Mouse (Mus musculus): ENCODE measurements around the gene Vsx2. TPM values are rescaled to one million over a fixed set of nuclear protein-coding genes. Genes with fewer than 3 reads are reported as not detected.
A peak's percentile ranks its signal among the peaks of the same experiment; 100 is the strongest.
"Not testable (repeated sequence)": the region's sequence is repeated elsewhere in the genome, so short reads cannot be mapped to it uniquely, and the experiment has no call there.

Gene Vsx2
- not detected in 2 replicates for polyA plus RNA-seq (2015; fragmentation: Nextera tagmentation; extraction: Ambion mirVana)

GRCm38 (mm10) chr12:84569336-84569970, at the start of gene Vsx2:
Gene Vsx2, plus strand, starts transcription at chr12:84569762.
- H3K9ac ChIP-seq, result no peak within 1 kb of the TSS
- H3K36me3 ChIP-seq, result no peaks in the 10 kb centered on the region
- peaks cover 63% of the 10 kb centered on the region for H3K27me3 ChIP-seq (replicated peaks)
- no peak within 1 kb of the TSS for H3K27ac ChIP-seq
- H3K9me3 ChIP-seq, result no peaks in the 10 kb centered on the region
- 4% methylated on average over 25 of the region's 25 CpGs for WGBS
- H3K4me1 ChIP-seq (replicated peaks), result peaks cover 13% of the 10 kb centered on the region; the same call in 1 of the 2 replicates
- no peak within 1 kb of the TSS for H3K4me3 ChIP-seq (replicated peaks)
- H3K4me2 ChIP-seq (replicated peaks), result no peak within 1 kb of the TSS
- ATAC-seq, result no peak

- H3K9ac ChIP-seq, result no peak overlapping the region
- no peaks in the 10 kb centered on the region for H3K9me3 ChIP-seq
- H3K4me2 ChIP-seq (replicated peaks), result no peak overlapping the region
- no peaks in the 10 kb centered on the region for H3K27me3 ChIP-seq (replicated peaks)
- no peak overlapping the region for H3K4me3 ChIP-seq (replicated peaks)
- H3K4me1 ChIP-seq (replicated peaks), result peaks cover 7% of the 10 kb centered on the region; the same call in 1 of the 2 replicates
- H3K27ac ChIP-seq, result no peak overlapping the region
- no peaks in the 10 kb centered on the region for H3K36me3 ChIP-seq
- no peak for ATAC-seq
- WGBS, result 53% methylated on average over 3 of the region's 3 CpGs
Measured at GRCm38 (mm10) chr12:84523728-84524127, 45.8 kb upstream of the Vsx2 start.

- Histone ChIP-seq H3K27ac (no peak overlapping the region), H3K4me1 (replicated peaks) (peaks cover 7% of the 10 kb centered on the region; the same call in 1 of the 2 replicates), H3K4me3 (replicated peaks) (no peak overlapping the region), H3K9me3 (no peaks in the 10 kb centered on the region), H3K27me3 (replicated peaks) (no peaks in the 10 kb centered on the region), H3K36me3 (no peaks in the 10 kb centered on the region), H3K9ac (no peak overlapping the region), H3K4me2 (replicated peaks) (no peak overlapping the region)
- WGBS, result 59% methylated on average over 11 of the region's 11 CpGs
- no peak for ATAC-seq
Measured at GRCm38 (mm10) chr12:84524147-84525050, 45.2 kb upstream of the Vsx2 start.

- H3K27me3 ChIP-seq (replicated peaks), result no peaks in the 10 kb centered on the region
- H3K9me3 ChIP-seq, result no peaks in the 10 kb centered on the region
- 75% methylated on average over 12 of the region's 12 CpGs for WGBS
- H3K4me3 ChIP-seq (replicated peaks), result no peak overlapping the region
- peaks cover 7% of the 10 kb centered on the region; the same call in 1 of the 2 replicates for H3K4me1 ChIP-seq (replicated peaks)
- H3K36me3 ChIP-seq, result no peaks in the 10 kb centered on the region
- no peak overlapping the region for H3K4me2 ChIP-seq (replicated peaks)
- no peak for ATAC-seq
- no peak overlapping the region for H3K9ac ChIP-seq
- no peak overlapping the region for H3K27ac ChIP-seq
Measured at GRCm38 (mm10) chr12:84525422-84525821, 44.1 kb upstream of the Vsx2 start.

GRCm38 (mm10) chr12:84530426-84530825, 39.1 kb upstream of the Vsx2 start:
- H3K4me3 ChIP-seq (replicated peaks), result no peak overlapping the region
- peaks cover 3% of the 10 kb centered on the region; the same call in 1 of the 2 replicates for H3K36me3 ChIP-seq
- WGBS, result 80% methylated on average over 5 of the region's 5 CpGs
- ATAC-seq, result no peak
- H3K27me3 ChIP-seq (replicated peaks), result no peaks in the 10 kb centered on the region
- H3K9me3 ChIP-seq, result no peaks in the 10 kb centered on the region
- H3K9ac ChIP-seq, result no peak overlapping the region
- 0 out of 2 replicates have a peak, but pooled peaks cover under 1% of the 10 kb centered on the region for H3K4me1 ChIP-seq (replicated peaks)
- H3K4me2 ChIP-seq (replicated peaks), result no peak overlapping the region
- H3K27ac ChIP-seq, result no peak overlapping the region

GRCm38 (mm10) chr12:84531906-84532829, 37.4 kb upstream of the Vsx2 start:
- Histone ChIP-seq H3K36me3 (peaks cover 3% of the 10 kb centered on the region; the same call in 1 of the 2 replicates), H3K9ac (no peak overlapping the region), H3K4me1 (replicated peaks) (no peaks in the 10 kb centered on the region), H3K9me3 (no peaks in the 10 kb centered on the region), H3K4me3 (replicated peaks) (no peak overlapping the region), H3K4me2 (replicated peaks) (no peak overlapping the region), H3K27me3 (replicated peaks) (no peaks in the 10 kb centered on the region), H3K27ac (no peak overlapping the region)
- ATAC-seq, result no peak
- 83% methylated on average over 13 of the region's 13 CpGs for WGBS

GRCm38 (mm10) chr12:84532830-84533199, 36.7 kb upstream of the Vsx2 start:
- H3K4me1 ChIP-seq (replicated peaks), result no peaks in the 10 kb centered on the region
- ATAC-seq, result no peak
- 82% methylated on average over 8 of the region's 8 CpGs for WGBS

GRCm38 (mm10) chr12:84533706-84534486, 35.7 kb upstream of the Vsx2 start:
- 78% methylated on average over 7 of the region's 7 CpGs for WGBS

More at GRCm38 (mm10) chr12:84532830-84533199, 36.7 kb upstream of the Vsx2 start:
- H3K4me2 ChIP-seq (replicated peaks), result no peak overlapping the region
- no peaks in the 10 kb centered on the region for H3K27me3 ChIP-seq (replicated peaks)
- no peak overlapping the region for H3K4me3 ChIP-seq (replicated peaks)
- no peak overlapping the region for H3K27ac ChIP-seq
- no peaks in the 10 kb centered on the region for H3K9me3 ChIP-seq
- no peak overlapping the region for H3K9ac ChIP-seq
- peaks cover 3% of the 10 kb centered on the region; the same call in 1 of the 2 replicates for H3K36me3 ChIP-seq

GRCm38 (mm10) chr12:84539537-84539936, 30.0 kb upstream of the Vsx2 start:
- not testable (repeated sequence) for H3K36me3 ChIP-seq; H3K27ac ChIP-seq; H3K4me3 ChIP-seq (replicated peaks); H3K27me3 ChIP-seq (replicated peaks); H3K4me2 ChIP-seq (replicated peaks); H3K9me3 ChIP-seq; H3K9ac ChIP-seq; H3K4me1 ChIP-seq (replicated peaks); ATAC-seq
- WGBS, result 95% methylated on average over 3 of the region's 3 CpGs

More at GRCm38 (mm10) chr12:84533706-84534486, 35.7 kb upstream of the Vsx2 start:
- no peaks in the 10 kb centered on the region for H3K4me1 ChIP-seq (replicated peaks)
- no peaks in the 10 kb centered on the region for H3K9me3 ChIP-seq
- H3K4me2 ChIP-seq (replicated peaks), result no peak overlapping the region
- ATAC-seq, result no peak
- no peak overlapping the region for H3K4me3 ChIP-seq (replicated peaks)
- H3K9ac ChIP-seq, result no peak overlapping the region
- no peak overlapping the region for H3K27ac ChIP-seq
- H3K36me3 ChIP-seq, result peaks cover 3% of the 10 kb centered on the region; the same call in 1 of the 2 replicates
- no peaks in the 10 kb centered on the region for H3K27me3 ChIP-seq (replicated peaks)

- no peak overlapping the region for H3K4me2 ChIP-seq (replicated peaks)
- H3K27ac ChIP-seq, result no peak overlapping the region
- H3K36me3 ChIP-seq, result no peaks in the 10 kb centered on the region
- no peak for ATAC-seq
- H3K27me3 ChIP-seq (replicated peaks), result no peaks in the 10 kb centered on the region
- no peaks in the 10 kb centered on the region for H3K9me3 ChIP-seq
- 83% methylated on average over 11 of the region's 11 CpGs for WGBS
- H3K4me3 ChIP-seq (replicated peaks), result no peak overlapping the region
- no peak overlapping the region for H3K9ac ChIP-seq
- H3K4me1 ChIP-seq (replicated peaks), result 0 out of 2 replicates have a peak, but pooled peaks cover 6% of the 10 kb centered on the region
Measured at GRCm38 (mm10) chr12:84541391-84541958, 28.1 kb upstream of the Vsx2 start.

GRCm38 (mm10) chr12:84546028-84546427, 23.5 kb upstream of the Vsx2 start:
- H3K27ac ChIP-seq, result no peak overlapping the region
- 0 out of 2 replicates have a peak, but pooled peaks cover 6% of the 10 kb centered on the region for H3K4me1 ChIP-seq (replicated peaks)
- WGBS, result 5% methylated on average over 12 of the region's 12 CpGs
- no peaks in the 10 kb centered on the region for H3K27me3 ChIP-seq (replicated peaks)
- H3K9me3 ChIP-seq, result no peaks in the 10 kb centered on the region
- H3K4me3 ChIP-seq (replicated peaks), result no peak overlapping the region
- no peaks in the 10 kb centered on the region for H3K36me3 ChIP-seq
- H3K4me2 ChIP-seq (replicated peaks), result no peak overlapping the region
- no peak overlapping the region for H3K9ac ChIP-seq
- peak; percentile 80 for ATAC-seq

All from intestine, embryonic 15.5 days (tissue).